Mouse (Mus musculus) heart, adult 2 months (tissue): ENCODE measurements around the gene Nsrp1.

Source experiments
- CTCF ChIP-seq: fragments of 200-600 bp; IDR thresholded peaks from 2 replicates; pipeline ENCODE4 v1.8.1; 2022; ENCODE audit warnings: antibody characterized with exemption, mild to moderate bottlenecking, moderate library complexity
- POLR2A ChIP-seq: fragments of 200-500 bp; IDR thresholded peaks from 2 replicates; pipeline ENCODE4 v1.6.1; 2011; ENCODE audit warnings: mild to moderate bottlenecking, low read depth, low read length, control low read depth; ENCODE audit not compliant: insufficient read depth

- TF ChIP-seq CTCF: no peak
- no peak for TF ChIP-seq POLR2A
Observed at GRCm38 (mm10) chr11:77096991-77097390, 18.8 kb upstream of the Nsrp1 start.
